Mouse (Mus musculus): ENCODE results near the gene Pde2a.

DNA sequence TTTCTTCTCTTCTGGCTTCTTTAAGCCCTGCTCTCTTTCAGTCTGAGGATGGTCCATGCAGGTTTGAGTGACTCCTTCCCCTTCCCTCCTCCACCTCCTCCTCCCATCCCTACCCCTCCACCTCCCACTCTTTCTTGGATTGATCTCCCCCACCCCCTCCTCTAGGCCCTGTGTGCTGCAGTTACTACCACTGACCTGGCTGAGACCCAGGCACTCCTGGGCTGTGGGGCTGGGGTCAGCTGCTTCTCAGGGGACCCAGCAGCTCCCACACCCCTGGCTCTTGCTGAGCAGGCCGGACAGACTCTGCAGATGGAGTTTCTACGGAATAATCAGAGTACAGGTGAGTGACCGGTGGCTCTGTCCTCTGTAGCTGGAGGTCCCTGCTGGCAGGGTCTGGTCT is 26.9 kb upstream of the Pde2a start:
- TF ChIP-seq CTCF (IDR thresholded peaks at IDR 0.05; ENCODE audit: extremely low read depth, insufficient read length, insufficient replicate concordance, low read depth, low read length) (no peak), POLR2A (IDR thresholded peaks at IDR 0.05; ENCODE audit: low read depth, low read length) (no peak)

All from small intestine, adult 2 months (tissue).